Mouse (Mus musculus) thymus, postnatal 14 days (tissue): ENCODE measurements around the gene Pde4c.

Experiments used
- DNase-seq: peaks from one replicate; pipeline ENCODE4 v3.0.0; 2021

Pde4c gene

DNA sequence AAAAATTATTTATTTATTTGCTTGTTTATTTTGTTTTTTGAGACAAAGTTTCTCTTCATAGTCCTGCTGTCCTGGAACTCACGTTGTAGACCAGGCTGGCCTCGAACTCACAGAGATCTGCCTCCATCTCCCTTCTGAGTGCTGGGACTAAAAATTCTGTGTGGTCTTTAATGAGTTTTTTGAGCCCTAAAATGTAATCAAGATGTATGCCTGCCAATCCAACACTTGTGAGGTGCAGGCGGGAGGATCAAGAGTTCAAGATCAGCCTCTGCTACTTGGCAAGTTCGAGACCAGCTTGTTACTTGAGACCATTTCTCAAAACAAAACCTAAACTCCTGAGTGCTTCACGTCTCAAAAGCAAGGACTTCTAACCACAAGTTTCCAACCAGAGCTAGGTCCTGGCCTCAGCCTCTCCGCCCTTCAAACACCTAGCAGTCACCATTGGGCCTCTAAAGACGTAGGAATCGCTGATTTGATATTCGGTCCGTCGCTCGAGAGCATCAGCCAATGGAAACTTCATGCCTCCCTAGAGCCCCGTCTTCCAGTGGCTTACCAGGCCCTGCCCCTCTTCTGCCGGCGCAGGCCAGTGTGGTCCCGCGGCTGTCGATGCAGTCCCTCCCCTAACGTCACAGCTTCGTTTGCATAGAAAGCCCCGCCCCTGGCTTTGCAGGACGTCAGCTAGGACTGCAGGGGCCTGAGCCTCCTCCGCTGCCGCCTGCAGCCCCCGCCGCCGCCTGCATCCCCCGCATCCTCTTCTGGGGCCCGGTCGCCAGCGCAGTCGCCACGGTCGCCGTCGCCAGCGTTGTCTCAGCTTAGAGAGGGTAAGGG is 30.7 kb downstream of the Pde4c start, which contains the start of gene Rab3a:
Rab3a (plus strand) TSS at position 637 of the 828 bp plus-strand sequence.
- DNase-seq = peak; percentile 96

DNA sequence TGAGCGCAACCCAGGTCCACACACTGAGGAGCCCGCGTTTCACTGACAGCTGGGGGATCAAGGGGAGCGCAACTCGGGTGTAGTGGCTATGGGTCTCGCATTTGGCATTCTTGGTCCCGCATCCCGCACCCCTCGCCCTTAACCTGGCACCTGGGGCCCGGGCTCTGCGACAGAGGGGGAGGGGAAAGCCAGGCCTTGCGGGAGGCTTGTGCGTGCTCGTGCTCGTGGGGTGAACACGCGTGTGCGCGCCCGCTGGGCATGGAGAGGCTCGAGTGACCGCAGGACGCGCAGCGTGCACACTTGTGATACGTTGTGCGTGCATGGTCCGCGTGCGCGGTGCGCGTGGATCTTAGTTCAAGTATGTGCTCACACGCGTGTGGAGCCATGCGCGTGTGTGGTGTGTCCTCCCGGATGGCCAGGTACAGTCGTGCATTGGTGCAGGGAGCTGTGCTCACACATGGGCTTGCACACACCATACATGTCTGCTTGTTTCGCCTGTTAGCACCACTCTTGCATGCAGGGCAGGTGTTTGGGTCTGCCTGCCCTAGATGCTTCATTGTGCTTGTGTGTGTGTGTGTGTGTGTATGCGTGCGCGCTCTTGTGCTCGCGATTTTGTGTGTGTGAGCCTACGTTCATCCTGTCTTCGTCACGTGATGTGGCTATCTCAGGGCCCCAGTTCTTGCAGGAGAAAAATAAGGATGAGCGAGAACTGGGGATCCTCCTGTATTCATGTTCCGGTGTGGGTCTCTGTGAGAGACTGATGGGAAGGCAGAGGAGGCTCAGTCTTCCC is 31.5 kb downstream of the Pde4c start:
- DNase-seq = peak; percentile 66

DNA sequence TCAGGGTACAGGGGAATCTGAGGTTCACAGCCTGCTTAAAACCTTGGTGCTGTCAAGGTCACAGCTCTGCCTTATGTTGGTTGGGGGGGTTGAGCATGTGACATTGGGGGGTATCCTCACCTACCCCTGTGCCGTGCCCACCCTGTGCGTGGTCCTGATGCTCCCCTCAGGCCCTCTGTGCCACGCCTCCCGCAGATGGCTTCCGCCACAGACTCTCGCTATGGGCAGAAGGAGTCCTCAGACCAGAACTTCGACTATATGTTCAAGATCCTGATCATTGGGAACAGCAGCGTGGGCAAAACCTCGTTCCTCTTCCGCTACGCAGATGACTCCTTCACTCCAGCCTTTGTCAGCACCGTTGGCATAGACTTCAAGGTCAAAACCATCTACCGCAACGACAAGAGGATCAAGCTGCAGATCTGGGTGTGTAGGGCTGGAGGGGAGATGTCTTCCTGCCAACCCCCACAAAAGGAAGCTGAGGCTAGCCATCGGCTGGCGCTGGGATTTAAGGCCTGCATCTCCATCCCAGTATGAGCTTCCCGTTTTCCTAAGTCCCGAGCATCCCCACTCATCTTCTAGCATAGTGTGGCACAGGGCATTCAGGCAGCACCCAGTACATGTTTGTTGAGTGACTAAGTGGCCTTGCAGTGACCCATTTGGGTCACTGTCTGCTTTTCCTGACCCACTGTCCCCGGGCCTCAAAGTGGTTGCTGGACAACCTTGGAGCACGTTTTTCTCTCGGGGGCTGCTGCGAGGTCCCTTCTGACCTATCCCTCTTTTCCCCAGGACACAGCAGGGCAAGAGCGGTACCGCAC is 32.3 kb downstream of the Pde4c start:
- DNase-seq = peak; percentile 4

DNA sequence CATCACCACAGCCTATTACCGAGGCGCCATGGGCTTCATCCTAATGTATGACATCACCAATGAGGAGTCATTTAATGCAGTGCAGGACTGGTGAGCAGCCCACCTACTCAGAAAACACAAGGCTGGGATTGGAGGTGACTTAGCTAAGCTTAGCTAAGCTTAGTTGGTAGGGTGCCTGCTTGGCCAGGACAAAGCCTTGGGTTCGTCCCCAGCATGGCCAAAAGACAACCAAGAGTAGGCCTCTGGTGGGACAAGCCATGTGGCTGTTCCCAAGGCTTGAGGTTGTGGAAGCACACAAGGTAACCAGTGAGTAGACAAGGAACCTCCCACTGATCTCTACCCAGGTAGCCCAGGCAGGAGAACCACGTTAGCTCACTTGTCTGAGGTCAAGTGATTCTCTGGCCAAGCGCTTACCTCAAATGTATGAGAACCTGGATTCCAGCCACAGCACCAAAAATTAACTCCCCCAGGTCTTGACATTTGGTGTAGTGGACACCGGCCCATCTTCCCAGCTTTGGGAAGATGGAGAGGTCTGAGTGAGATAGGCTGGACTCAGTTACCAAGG is 33.0 kb downstream of the Pde4c start:
- DNase-seq = no peak

DNA sequence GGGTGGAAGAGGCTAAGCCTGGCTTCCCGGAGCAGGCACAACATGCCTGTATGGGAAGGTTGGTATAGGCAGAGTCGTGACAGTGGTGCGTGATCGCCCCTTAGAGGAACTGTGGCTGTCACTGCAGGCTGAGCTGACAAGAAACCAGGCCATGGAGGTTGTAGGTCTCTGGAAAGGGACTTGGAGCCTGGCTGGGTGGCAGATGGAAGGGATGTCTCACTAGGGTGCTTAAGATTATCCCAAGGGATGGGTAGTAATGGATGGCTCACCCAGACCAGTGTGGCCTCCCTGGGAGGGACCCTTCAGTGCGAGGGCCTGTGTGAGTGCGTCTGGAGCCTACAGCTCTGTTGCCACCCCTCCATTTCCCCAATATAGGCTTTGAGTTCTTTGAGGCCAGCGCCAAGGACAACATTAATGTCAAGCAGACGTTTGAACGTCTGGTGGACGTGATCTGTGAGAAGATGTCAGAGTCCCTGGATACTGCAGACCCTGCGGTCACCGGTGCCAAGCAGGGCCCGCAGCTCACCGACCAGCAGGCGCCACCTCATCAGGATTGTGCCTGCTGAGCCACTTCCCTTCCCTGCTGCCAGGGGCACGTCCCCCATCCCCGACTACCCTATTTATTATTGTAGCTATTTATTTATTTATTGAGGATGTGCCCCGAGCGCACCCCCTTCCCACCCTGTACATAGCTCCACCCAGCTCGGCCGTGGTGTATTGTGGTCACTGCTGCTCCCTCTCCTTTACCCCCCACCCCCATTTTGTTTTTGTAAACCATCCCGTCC is 34.2 kb downstream of the Pde4c start:
- peak; percentile 36 for DNase-seq

DNA sequence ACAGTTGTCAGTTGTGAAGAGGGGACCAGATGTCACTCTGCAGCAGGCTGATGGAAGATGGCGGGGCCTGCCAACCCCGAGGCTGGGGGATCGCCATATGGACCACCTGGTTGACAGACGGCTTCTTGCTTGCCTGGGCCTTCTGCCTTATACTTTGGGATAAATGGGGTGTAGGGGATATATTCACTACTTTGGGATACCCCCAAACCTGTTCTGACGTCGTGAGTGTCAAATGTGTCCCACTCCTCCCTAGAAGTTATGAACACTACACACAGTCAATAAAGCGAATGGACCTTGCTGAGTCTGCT is 34.7 kb downstream of the Pde4c start:
- no peak for DNase-seq

DNA sequence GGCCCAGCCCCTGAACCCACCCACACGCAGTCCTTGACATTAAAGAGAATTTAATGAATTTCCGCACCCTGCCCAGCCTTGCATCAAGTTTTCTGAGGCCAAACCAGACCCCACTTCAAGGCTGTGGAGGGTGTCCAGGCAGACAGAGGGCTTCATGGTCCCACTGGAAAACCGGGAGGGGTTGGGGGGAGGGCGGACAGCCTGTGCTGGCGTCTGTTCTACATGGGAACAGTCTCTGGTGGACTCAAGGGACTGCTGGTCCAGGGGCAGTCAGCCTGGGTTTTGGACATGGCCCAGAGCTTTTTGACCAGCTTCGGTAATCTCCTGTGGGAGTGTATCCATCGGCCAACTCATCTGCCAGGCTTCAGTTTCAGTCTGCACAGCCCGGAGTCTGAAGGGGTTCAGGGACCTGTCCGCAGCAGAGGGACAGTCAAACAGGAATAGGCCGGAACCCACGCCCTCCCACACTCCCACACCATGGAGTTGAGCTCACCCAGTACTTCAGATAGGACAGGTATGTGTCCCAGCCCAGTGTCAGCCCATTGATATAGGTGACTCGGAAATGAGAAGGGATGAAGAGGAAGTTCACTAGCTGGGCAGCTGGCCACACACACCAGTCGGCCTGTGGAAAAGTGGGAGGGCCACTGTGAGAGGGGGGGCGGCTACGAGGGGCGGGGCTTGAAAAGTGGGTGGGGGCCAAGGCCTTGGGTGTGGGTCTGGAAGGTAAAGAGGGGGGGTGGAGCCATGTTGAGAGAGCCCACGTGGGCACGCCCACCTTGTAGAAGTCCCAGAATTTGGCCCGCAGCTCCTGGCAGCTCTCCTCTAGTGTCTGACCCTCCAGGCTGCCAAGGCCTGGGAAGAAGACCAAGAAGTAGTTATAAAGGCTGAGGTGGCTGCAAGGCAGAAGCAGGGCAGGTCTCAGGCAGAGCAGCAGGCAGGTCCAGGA is 35.4 kb downstream of the Pde4c start:
- peak; percentile 7 for DNase-seq

DNA sequence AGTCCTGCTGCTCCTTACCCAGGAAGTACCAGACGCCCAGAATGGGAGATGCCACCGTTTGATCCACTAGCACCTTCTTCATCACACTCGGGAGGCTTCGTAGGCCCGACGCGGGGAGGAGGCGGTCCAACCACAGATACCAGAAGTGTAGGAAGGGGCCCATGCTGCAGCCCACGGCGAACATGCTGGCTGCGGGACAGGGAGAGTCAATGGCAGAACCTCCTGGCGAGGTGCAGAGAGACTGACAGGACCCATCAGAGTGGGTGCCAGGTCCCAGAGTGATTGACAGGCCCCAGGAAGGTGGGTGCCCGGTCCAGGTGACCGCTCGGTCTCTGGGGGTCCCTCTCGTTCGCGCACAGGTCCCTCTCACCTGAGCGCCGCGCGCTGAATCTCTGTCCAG is 36.8 kb downstream of the Pde4c start:
- peak; percentile 54 for DNase-seq

DNA sequence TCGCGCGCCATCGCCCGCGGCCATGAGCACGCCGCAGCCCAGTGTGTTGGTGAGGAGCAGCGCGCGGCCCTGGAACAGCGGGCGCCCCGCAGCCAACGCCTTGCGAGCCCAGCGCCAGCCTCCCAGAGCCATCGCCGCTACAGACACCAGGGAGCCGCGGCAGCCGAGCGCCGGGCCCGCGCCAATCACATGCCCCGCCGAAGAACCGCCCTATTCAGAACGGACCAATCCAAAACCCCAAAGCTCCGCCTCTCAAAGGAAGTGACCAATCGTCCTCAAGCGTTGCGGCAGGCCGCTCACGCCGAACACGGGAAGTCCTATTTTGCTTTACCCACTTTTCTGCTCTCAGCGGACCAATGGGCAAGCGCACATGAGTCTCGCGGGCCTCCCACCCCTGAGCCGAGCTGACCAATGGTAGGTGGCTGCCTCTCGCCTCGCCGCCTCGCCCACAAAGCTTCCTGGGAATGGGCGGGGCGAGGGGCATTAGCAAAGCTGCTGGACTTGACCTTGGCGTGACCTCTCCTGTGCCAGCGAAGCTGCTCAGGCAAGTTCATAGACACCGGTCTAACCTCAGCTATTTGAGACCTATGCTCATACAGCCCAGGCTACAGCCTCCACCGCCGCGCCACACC is 37.4 kb downstream of the Pde4c start, which contains the start of gene Mpv17l2:
Mpv17l2 (minus strand) TSS at position 172 of the 632 bp plus-strand sequence.
- DNase-seq = peak; percentile 95

DNA sequence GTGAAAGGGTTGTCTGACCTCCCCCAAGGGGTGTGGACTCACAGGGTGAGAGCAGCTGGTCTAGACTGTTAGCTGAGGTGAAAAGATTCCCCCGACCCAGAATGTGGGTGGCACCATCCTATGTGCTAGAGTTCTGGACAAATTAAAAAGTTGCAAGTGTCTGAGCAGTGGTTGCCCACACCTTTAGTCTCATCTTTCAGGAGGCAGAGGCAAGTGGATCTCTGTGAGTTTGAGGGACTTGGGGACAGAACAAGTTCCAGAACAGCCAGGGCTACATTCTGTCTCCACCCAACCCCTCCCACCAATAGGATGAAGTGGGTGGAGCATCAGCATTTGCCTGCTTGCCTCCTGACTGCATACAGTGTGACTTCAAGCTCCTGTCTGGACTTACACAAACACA is 38.6 kb downstream of the Pde4c start:
- DNase-seq = no peak

DNA sequence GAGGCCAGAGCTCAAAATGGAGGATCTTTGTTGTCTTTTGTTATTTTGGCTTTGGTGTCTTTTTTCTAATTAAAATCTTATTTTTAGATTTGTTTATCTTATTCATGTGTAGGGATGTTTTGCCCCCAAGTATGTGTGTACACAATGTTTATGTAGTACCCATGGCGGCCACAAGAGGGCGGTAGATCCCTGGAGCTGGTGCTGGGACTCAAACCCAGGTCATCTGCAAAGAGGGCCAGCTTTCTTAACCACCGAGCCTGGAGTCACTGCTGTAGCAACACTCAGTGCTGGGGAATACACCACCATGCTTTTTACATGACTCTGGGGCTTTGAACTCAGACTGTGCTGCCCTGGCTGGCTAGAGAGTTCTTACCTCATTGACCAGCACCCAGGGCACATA is 39.8 kb downstream of the Pde4c start:
- peak; percentile 84 for DNase-seq

DNA sequence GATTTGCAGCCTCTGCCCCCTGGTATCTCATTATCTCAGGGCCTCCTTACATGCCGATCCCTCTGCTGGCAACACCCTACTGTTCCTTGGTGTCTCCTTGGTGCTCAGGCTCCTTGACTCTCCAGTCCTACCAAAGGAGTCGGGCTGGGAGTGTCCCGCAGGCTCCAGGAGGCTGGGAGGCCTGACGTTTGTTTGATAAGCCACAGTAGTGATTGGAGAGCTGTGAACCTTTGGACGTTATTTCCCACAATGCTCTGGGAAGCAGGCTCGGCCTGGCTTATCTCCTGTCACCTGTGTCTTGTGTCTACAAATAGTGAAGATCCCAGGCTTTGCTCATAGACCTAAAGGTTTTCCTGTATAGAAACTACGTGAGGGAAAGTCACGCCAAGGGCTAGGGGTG is 40.5 kb downstream of the Pde4c start:
- no peak for DNase-seq

DNA sequence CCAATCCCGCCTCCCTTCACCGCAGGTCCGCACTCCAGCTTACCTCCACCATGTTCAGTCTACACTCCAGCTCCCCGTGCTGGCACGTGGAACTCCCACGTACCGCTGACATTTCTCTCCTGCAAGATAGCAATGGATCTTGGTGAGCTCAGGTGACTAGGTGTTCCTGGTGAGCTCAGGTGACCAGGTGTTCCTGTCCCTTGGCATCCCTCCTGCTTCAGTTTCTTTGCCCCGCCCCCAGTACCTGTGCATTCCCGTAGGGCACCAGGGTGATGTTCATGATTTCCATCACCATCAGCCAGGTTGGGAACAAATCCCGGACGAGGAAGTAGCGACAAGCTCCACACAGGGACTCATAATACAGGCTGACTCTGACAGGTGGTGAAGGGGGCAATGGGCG is 41.2 kb downstream of the Pde4c start:
- DNase-seq = no peak

DNA sequence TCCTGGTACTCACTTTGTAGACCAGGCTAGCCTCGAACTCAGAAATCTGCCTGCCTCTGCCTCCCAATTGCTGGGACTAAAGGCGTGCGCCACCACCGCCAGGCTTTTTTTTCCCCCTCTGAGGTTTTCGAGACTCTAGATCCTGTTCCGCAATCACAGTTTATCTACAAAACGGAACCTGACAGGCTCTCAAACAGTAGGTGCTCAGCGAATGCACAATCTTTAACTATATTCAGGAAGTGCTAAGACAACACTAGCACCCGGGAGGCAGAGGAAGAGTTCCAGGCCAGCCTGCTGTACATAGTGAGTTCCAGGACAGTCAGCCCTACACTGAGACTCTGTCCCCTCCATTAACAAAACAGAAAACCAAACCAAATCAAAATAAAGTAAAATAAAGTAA is 41.8 kb downstream of the Pde4c start:
- no peak for DNase-seq

DNA sequence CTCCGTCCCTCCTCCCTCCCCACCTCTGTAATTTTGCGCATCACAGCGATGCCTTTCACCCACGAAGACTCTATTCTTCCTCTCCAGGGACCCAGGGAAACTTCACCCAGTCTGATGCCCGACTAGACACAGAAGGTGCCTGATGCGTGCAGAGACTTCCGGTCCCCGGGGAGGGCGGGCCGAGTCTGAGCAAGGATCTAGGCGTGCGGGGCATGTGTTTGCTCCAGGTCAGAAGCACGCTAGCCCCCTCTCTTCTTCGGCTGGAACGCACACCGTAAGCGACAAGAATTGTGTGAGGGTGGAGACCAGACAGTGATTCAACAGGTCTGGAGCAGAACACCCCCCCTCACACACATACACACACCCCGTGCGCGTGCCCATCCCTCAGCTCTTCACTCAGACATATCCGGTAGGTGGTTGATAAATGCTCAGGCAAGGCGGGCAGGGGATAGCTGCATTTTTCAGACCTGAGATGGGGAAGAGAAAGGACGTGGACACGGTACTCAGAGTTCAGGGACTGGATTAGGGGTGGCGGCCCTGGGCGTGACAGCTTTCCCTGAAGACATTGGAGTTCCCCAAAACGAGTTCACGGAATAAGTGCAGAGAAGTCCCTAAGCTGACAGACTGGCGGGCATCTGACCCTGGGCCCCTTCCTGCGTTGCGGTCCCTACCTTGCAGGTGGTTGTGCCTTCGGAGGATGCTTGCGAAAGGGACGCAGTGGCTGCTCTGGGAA is 42.5 kb downstream of the Pde4c start:
- DNase-seq = peak; percentile 80

DNA sequence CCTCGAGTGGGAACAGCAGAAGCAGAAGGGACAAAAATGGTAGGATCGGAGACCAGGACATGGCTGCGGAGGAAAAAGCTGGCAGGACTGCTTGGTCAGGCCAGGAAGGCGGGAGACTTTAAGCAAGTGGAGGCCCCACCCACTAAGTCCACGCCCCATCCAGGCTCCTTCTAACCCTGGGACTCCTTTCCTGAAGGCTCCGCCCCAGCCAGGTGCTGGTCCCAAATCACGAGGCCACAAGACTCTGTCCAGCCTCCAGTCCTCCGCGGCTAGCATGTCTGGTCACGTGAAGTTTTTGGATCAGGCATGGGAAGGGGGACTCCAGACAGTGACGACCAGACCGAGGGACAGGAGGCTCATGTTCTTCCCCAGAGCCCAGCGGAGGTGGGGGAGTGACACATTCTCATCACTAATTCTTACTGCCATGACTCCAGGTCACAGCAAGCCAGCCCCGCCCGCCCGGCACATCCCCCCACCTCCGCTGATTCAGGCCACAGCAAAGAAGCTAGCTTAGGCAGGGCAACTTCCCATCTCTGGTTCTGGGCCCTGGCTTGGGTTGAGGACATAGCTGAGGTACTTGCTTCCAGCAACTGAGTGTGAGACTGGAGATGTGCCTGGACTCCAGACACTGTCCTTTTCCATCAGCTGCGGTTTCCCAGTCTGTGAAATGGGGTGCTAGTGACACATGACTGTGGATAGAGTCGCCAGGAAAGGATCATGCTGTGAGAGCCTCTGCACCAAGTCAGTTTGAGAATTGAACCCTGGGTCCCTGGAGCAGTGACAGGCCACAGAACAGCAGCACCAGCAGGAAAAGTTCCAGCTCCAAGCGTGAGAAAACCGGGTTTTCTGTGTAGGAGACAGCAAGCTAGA is 43.3 kb downstream of the Pde4c start:
- DNase-seq = no peak

DNA sequence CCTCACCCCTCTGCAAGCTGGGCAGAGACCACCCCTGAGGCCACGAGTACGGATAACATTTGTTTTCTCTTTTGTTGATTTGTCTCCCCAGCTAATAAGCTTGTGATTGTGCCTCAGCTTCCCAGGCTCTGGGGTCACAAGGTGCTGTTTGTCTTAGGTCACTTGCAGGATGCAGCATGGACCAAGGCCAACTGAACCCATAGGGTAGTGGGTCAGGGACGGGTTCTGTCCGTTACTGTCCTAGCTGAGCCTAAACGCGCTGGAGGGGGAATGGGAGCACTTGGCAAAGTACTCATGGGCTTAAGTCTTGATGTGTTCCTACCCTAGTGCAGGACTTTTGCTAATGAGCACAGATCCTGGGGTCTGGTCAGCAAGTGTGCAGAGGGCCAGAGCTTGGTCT is 44.0 kb downstream of the Pde4c start:
- DNase-seq = no peak

DNA sequence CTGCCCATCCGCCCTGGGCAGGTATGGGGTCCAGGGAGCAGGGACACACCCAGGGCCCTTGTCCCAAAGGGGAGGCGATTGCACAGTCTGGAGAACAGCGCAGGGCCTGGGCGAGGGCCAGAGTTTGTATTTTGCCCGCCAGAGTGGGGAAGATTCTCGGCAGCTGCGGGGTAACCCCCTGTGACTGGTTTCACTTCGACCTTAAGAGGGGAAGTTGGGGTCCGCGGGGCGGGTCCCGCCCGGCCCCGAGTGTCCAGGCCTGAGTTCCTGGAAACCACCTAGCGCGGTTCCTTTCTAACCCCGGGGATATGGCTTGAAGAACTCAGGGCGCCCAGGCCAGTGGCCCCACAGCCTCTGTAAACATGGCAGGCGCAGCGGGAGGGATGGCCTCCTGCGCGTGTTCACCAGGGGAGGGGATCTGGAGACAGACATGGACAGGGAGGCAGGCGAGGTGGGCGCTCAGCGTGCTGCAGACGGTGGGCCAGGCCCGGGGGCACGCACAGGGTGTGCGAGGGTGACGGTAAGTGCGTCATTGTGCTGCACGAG is 44.8 kb downstream of the Pde4c start:
- no peak for DNase-seq
